Mouse (Mus musculus): Measurements from ENCODE around the gene Col8a1.

DNA sequence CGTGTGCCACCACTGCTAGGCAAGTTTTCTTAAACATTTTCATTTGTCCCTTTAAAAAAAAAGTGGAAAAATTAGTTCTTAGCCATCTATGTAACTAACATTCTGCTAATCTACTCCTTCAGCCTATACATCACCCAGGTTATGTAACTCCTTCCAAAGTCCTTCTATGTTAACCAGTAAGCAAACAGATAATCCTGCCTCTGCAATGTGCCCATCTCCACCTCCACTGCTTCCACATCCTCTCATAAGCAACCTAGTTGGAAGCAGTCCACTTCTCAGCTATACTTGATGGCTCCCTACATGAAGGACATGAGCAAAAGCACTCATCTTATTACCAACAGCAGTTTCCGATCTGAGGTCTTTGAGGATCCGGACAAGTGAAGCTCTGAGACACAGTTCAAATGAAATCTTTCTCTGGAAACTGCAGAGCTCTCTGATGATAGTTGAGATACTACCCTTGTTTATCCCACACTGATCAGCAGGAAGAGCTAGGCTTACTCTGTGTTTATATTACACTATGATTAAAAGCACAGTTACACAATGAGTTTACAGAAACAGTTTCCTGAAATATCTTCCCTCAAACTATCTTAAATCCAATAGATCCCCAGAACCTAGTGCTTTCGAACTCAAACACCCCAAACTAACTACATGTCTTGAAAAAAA, 157.1 kb downstream of the Col8a1 start:
- no peak for TF ChIP-seq MYOG (IDR thresholded peaks at IDR 0.05; ENCODE audit: control insufficient read depth, extremely low read depth, insufficient read length)
- no peak for TF ChIP-seq CTCF (IDR thresholded peaks at IDR 0.05; ENCODE audit: control insufficient read depth, insufficient read depth, insufficient read length)
